Mouse (Mus musculus): ENCODE measurements at regions not wholly inside any gene's neighbourhood (a gene's known extent, or its start where the extent isn't known, plus 50 kb on each side); places are given as distances from the start of the nearest gene placed in this dataset.

GRCm38 (mm10) chr10:125838982-125839381 lies 127.0 kb upstream of the Lrig3 start:
- Histone ChIP-seq H3K4me1 (ENCODE audit: control insufficient read depth, insufficient read depth, low read depth, low read length) (peaks cover 13% of the 10 kb centered on the region), H3K4me3 (ENCODE audit: low read length) (no peak overlapping the region), H3K27ac (ENCODE audit: low read depth, low read length) (no peak overlapping the region), H3K9ac (ENCODE audit: low read depth, low read length) (peak overlapping the region; percentile 13; the same call in 1 of the 2 replicates), H3K27me3 (replicated peaks; ENCODE audit: control insufficient read depth, insufficient read depth, low read length) (no peaks in the 10 kb centered on the region), H3K4me2 (ENCODE audit: low read length) (no peak overlapping the region; the same call in 1 of the 2 replicates), H3K9me3 (ENCODE audit: control insufficient read depth, low read length) (no peaks in the 10 kb centered on the region), H3K36me3 (ENCODE audit: control insufficient read depth, insufficient read depth, low read length) (no peaks in the 10 kb centered on the region)
- WGBS, result 68% methylated on average over 11 of the region's 11 CpGs
- no peak for ATAC-seq

DNA sequence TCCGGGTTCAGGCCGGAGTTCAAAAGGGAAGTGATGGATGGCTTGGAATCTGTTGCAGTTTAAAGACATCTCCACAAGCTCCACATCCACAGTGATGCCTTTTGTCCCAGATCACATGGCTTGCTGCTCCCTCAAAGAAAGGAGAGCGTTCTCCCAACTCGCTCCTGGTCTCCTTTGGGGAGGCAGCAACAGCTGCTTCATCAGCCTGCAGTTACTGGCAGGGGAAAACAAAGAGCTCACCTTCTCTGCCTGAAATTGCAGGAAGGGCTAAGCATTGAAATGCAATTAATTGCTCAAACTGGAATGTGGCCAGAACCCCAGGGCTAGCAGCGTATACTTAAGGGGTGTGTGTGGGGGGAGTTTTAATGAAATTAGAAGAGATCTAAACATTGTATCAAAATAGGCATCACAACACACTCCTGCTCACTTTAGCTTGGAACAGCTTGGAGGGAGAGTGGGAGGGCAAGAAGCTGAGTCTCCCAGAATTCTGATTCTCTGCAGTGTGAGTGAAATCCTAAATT lies 126.3 kb upstream of the Lrig3 start:
- WGBS, result 11% methylated on average over 5 of the region's 5 CpGs
- peak overlapping the region; percentile 39 for H3K4me2 ChIP-seq (ENCODE audit: low read length)
- H3K4me1 ChIP-seq (ENCODE audit: control insufficient read depth, insufficient read depth, low read depth, low read length), result peaks cover 13% of the 10 kb centered on the region
- no peak overlapping the region for H3K4me3 ChIP-seq (ENCODE audit: low read length)
- H3K9ac ChIP-seq (ENCODE audit: low read depth, low read length), result peak overlapping the region; percentile 31
- ATAC-seq, result peak; percentile 54
- H3K27ac ChIP-seq (ENCODE audit: low read depth, low read length), result no peak overlapping the region; the same call in 1 of the 2 replicates
- no peaks in the 10 kb centered on the region for H3K36me3 ChIP-seq (ENCODE audit: control insufficient read depth, insufficient read depth, low read length)
- H3K27me3 ChIP-seq (replicated peaks; ENCODE audit: control insufficient read depth, insufficient read depth, low read length), result no peaks in the 10 kb centered on the region
- no peaks in the 10 kb centered on the region for H3K9me3 ChIP-seq (ENCODE audit: control insufficient read depth, low read length)

DNA sequence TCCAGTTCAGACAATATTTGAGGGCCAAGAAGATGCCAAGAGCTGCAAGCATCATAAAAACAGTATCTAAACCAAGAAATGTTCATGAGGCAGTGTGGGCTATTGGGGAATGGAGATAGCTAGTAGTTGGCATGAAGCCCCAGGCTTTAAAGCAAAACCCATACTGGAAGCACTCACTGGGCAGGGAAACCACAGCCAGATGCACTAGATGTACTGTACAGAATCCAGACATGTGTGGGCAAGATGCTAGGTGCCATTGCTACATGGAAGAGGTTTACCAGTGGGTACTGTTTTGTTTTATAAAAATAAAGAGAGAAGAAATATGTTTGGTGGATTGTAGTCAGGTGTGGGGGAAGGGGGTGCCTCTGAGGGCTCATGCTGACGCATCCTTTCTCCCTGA lies 125.6 kb upstream of the Lrig3 start:
- no peak for ATAC-seq
- Histone ChIP-seq H3K4me2 (ENCODE audit: low read length) (no peak overlapping the region), H3K27ac (ENCODE audit: low read depth, low read length) (no peak overlapping the region), H3K4me3 (ENCODE audit: low read length) (no peak overlapping the region), H3K27me3 (replicated peaks; ENCODE audit: control insufficient read depth, insufficient read depth, low read length) (no peaks in the 10 kb centered on the region), H3K4me1 (ENCODE audit: control insufficient read depth, insufficient read depth, low read depth, low read length) (peaks cover 16% of the 10 kb centered on the region), H3K9ac (ENCODE audit: low read depth, low read length) (no peak overlapping the region), H3K36me3 (ENCODE audit: control insufficient read depth, insufficient read depth, low read length) (no peaks in the 10 kb centered on the region), H3K9me3 (ENCODE audit: control insufficient read depth, low read length) (no peaks in the 10 kb centered on the region)
- WGBS, result 77% methylated on average over 1 of the region's 1 CpGs

DNA sequence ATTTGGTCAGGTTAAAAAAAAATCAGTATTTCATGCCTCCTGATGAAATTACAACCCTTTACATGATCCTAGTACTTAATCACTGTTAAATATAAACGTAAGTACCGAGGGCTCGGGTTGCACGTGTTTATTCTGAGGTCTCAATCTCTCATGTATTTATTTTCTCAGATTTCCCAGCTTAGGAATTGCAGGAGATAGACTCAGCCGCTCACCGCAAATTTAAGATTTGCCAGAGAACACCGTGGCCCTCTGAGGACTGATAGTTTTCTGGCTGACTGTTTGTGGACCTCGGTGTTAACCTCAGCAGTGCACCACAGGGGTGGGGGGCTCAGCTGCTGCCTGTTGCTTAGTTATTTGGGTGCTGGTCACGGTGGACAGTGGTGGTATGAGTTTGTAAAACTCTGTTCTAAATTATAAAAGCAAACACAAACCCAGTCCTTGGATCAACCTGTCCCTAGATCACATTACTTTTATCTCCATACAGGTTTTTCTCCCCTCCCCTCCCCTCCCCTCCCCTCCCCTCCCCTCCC lies 121.6 kb upstream of the Lrig3 start:
- Histone ChIP-seq H3K36me3 (ENCODE audit: control insufficient read depth, insufficient read depth, low read length) (no peaks in the 10 kb centered on the region), H3K27me3 (replicated peaks; ENCODE audit: control insufficient read depth, insufficient read depth, low read length) (no peaks in the 10 kb centered on the region), H3K27ac (ENCODE audit: low read depth, low read length) (no peak overlapping the region), H3K4me1 (ENCODE audit: control insufficient read depth, insufficient read depth, low read depth, low read length) (peaks cover 12% of the 10 kb centered on the region), H3K9ac (ENCODE audit: low read depth, low read length) (no peak overlapping the region), H3K9me3 (ENCODE audit: control insufficient read depth, low read length) (no peaks in the 10 kb centered on the region), H3K4me2 (ENCODE audit: low read length) (no peak overlapping the region), H3K4me3 (ENCODE audit: low read length) (no peak overlapping the region)
- WGBS, result 67% methylated on average over 9 of the region's 9 CpGs
- no peak for ATAC-seq

GRCm38 (mm10) chr10:125845014-125845514 lies 120.9 kb upstream of the Lrig3 start:
- peak; percentile 42; the same call in 1 of the 2 replicates for ATAC-seq

DNA sequence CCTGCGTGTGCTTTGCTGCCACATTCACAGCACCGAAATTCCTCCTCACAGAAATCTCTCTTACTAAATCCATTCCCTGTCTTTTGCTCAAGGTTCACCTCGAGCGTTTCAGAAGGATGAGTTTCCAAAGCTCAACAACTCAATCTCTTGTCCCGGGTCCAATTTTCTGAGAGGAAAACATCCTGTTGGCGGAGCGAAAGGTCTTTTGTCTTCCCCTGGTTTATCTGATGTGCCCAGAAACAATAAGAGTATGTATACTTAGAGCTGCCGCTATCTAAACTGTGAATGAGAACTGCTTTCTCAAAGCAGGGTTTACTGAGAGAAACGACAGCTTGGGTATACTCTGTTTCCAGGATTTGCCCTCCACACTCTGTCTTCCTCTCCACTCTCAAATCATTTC lies 115.6 kb upstream of the Lrig3 start:
- 65% methylated on average over 9 of the region's 9 CpGs for WGBS
- H3K4me3 ChIP-seq (ENCODE audit: low read length), result no peak overlapping the region
- H3K4me1 ChIP-seq (ENCODE audit: control insufficient read depth, insufficient read depth, low read depth, low read length), result no peaks in the 10 kb centered on the region
- ATAC-seq, result no peak
- no peak overlapping the region for H3K27ac ChIP-seq (ENCODE audit: low read depth, low read length)
- no peaks in the 10 kb centered on the region for H3K36me3 ChIP-seq (ENCODE audit: control insufficient read depth, insufficient read depth, low read length)
- no peaks in the 10 kb centered on the region for H3K9me3 ChIP-seq (ENCODE audit: control insufficient read depth, low read length)
- H3K9ac ChIP-seq (ENCODE audit: low read depth, low read length), result no peak overlapping the region
- no peaks in the 10 kb centered on the region for H3K27me3 ChIP-seq (replicated peaks; ENCODE audit: control insufficient read depth, insufficient read depth, low read length)
- no peak overlapping the region for H3K4me2 ChIP-seq (ENCODE audit: low read length)

More at GRCm38 (mm10) chr10:125845014-125845514, 120.9 kb upstream of the Lrig3 start:
- H3K9me3 ChIP-seq (ENCODE audit: control insufficient read depth, low read length), result no peaks in the 10 kb centered on the region
- 14% methylated on average over 19 of the region's 19 CpGs for WGBS
- H3K4me2 ChIP-seq (ENCODE audit: low read length), result peak overlapping the region; percentile 61
- H3K27ac ChIP-seq (ENCODE audit: low read depth, low read length), result no peak overlapping the region
- peak overlapping the region; percentile 28 for H3K4me3 ChIP-seq (ENCODE audit: low read length)
- H3K9ac ChIP-seq (ENCODE audit: low read depth, low read length), result peak overlapping the region; percentile 64
- H3K36me3 ChIP-seq (ENCODE audit: control insufficient read depth, insufficient read depth, low read length), result no peaks in the 10 kb centered on the region
- peaks cover 5% of the 10 kb centered on the region; the same call in 1 of the 2 replicates for H3K4me1 ChIP-seq (ENCODE audit: control insufficient read depth, insufficient read depth, low read depth, low read length)
- H3K27me3 ChIP-seq (replicated peaks; ENCODE audit: control insufficient read depth, insufficient read depth, low read length), result no peaks in the 10 kb centered on the region

- no peak overlapping the region for H3K4me2 ChIP-seq (ENCODE audit: low read length)
- no peak for ATAC-seq
Observed at GRCm38 (mm10) chr10:125861734-125862133, 104.2 kb upstream of the Lrig3 start.

DNA sequence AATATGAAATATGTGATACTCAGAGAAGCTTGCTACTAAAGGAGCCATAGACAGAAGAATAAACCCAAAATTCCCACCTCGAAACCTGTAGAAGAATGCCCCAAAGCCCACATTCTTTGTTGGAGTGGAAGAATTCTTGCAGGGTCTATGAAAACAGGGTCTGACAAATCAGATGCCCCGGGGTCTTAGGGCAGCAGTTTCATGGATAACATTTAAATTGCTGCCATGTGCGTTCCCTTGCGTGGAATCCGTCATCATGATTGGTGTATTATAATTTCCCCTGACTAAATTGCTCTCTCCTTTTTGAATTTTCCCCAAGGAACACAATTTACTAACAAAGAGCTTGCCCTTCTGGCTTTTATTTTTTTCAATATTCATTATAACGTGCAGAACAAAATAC lies 99.6 kb upstream of the Lrig3 start:
- Histone ChIP-seq H3K27ac (ENCODE audit: low read depth, low read length) (no peak overlapping the region), H3K27me3 (replicated peaks; ENCODE audit: control insufficient read depth, insufficient read depth, low read length) (no peaks in the 10 kb centered on the region), H3K4me1 (ENCODE audit: control insufficient read depth, insufficient read depth, low read depth, low read length) (no peaks in the 10 kb centered on the region), H3K9me3 (ENCODE audit: control insufficient read depth, low read length) (no peaks in the 10 kb centered on the region), H3K4me3 (ENCODE audit: low read length) (no peak overlapping the region), H3K9ac (ENCODE audit: low read depth, low read length) (no peak overlapping the region), H3K36me3 (ENCODE audit: control insufficient read depth, insufficient read depth, low read length) (no peaks in the 10 kb centered on the region), H3K4me2 (ENCODE audit: low read length) (no peak overlapping the region)
- no peak for ATAC-seq
- 63% methylated on average over 6 of the region's 6 CpGs for WGBS

More at GRCm38 (mm10) chr10:125861734-125862133, 104.2 kb upstream of the Lrig3 start:
- H3K9ac ChIP-seq (ENCODE audit: low read depth, low read length), result no peak overlapping the region
- H3K4me3 ChIP-seq (ENCODE audit: low read length), result no peak overlapping the region
- H3K4me1 ChIP-seq (ENCODE audit: control insufficient read depth, insufficient read depth, low read depth, low read length), result no peaks in the 10 kb centered on the region
- H3K27me3 ChIP-seq (replicated peaks; ENCODE audit: control insufficient read depth, insufficient read depth, low read length), result no peaks in the 10 kb centered on the region
- H3K27ac ChIP-seq (ENCODE audit: low read depth, low read length), result no peak overlapping the region
- no peaks in the 10 kb centered on the region for H3K36me3 ChIP-seq (ENCODE audit: control insufficient read depth, insufficient read depth, low read length)
- no peaks in the 10 kb centered on the region for H3K9me3 ChIP-seq (ENCODE audit: control insufficient read depth, low read length)
- 89% methylated on average over 9 of the region's 9 CpGs for WGBS

DNA sequence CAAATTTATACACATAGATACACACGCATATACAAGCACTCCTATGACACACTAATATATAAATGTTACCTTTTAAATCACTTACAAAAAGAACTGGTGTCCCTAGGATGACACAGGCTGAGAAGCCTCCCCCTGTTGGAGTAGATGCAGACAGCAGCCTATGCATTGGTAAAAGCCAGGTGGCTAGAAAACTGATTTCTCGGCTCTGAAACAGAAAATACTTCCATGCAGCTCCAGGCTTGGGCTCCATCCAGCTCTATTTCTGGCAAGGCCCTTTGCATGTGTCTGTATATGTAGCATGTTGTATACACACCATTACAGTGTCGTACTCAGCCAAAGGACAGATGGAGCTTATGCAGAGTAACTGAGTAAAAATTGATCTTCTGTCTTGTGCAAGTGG lies 81.4 kb upstream of the Lrig3 start:
- H3K9me3 ChIP-seq (ENCODE audit: control insufficient read depth, low read length), result no peaks in the 10 kb centered on the region
- no peaks in the 10 kb centered on the region for H3K4me1 ChIP-seq (ENCODE audit: control insufficient read depth, insufficient read depth, low read depth, low read length)
- no peaks in the 10 kb centered on the region for H3K27me3 ChIP-seq (replicated peaks; ENCODE audit: control insufficient read depth, insufficient read depth, low read length)
- no peaks in the 10 kb centered on the region for H3K36me3 ChIP-seq (ENCODE audit: control insufficient read depth, insufficient read depth, low read length)
- no peak overlapping the region for H3K4me2 ChIP-seq (ENCODE audit: low read length)
- H3K9ac ChIP-seq (ENCODE audit: low read depth, low read length), result no peak overlapping the region
- ATAC-seq, result no peak
- WGBS, result 80% methylated on average over 3 of the region's 3 CpGs
- H3K4me3 ChIP-seq (ENCODE audit: low read length), result no peak overlapping the region
- H3K27ac ChIP-seq (ENCODE audit: low read depth, low read length), result no peak overlapping the region
